Mouse (Mus musculus): Measurements from ENCODE around the gene Akap6. TPM values are rescaled to one million over a fixed set of nuclear protein-coding genes. Genes with fewer than 3 reads are reported as not detected.
A peak's percentile ranks its signal among the peaks of the same experiment; 100 is the strongest.

Gene Akap6
- polyA plus RNA-seq, 1 experiment from 2014 or later: 0.04 TPM

- peaks cover 5% of the 10 kb centered on the region for H3K4me1 ChIP-seq (ENCODE audit: control insufficient read depth, low read depth, low read length)
- H3K4me3 ChIP-seq (ENCODE audit: low read depth, low read length): no peak overlapping the region
- no peaks in the 10 kb centered on the region for H3K9me3 ChIP-seq (replicated peaks; ENCODE audit: control insufficient read depth, low read length)
- no peak overlapping the region for H3K9ac ChIP-seq (ENCODE audit: low read depth, low read length)
- no peaks in the 10 kb centered on the region for H3K27me3 ChIP-seq (ENCODE audit: control insufficient read depth, insufficient read depth, low read depth, low read length)
- H3K36me3 ChIP-seq (ENCODE audit: control insufficient read depth, insufficient read depth): no peaks in the 10 kb centered on the region
- no peak overlapping the region for H3K27ac ChIP-seq (ENCODE audit: low read length)
- H3K4me2 ChIP-seq (ENCODE audit: low read depth, low read length): no peak overlapping the region
- ATAC-seq (ENCODE audit: low read depth): no peak
- 38% methylated on average over 1 of the region's 1 CpGs for WGBS (ENCODE audit: insufficient replicate concordance)
Observed at GRCm38 (mm10) chr12:52691552-52691951, 7.6 kb upstream of the Akap6 start.

GRCm38 (mm10) chr12:52692290-52692974 is 6.8 kb upstream of the Akap6 start:
- no peak overlapping the region; the same call in 1 of the 2 replicates for H3K4me2 ChIP-seq (ENCODE audit: low read depth, low read length)
- ATAC-seq (ENCODE audit: low read depth): peak; percentile 90
- no peaks in the 10 kb centered on the region for H3K36me3 ChIP-seq (ENCODE audit: control insufficient read depth, insufficient read depth)
- H3K4me3 ChIP-seq (ENCODE audit: low read depth, low read length): no peak overlapping the region
- H3K27ac ChIP-seq (ENCODE audit: low read length): no peak overlapping the region
- H3K4me1 ChIP-seq (ENCODE audit: control insufficient read depth, low read depth, low read length): peaks cover 5% of the 10 kb centered on the region
- H3K9ac ChIP-seq (ENCODE audit: low read depth, low read length): no peak overlapping the region
- WGBS (ENCODE audit: insufficient replicate concordance): 10% methylated on average over 10 of the region's 10 CpGs
- no peaks in the 10 kb centered on the region for H3K9me3 ChIP-seq (replicated peaks; ENCODE audit: control insufficient read depth, low read length)
- no peaks in the 10 kb centered on the region for H3K27me3 ChIP-seq (ENCODE audit: control insufficient read depth, insufficient read depth, low read depth, low read length)

- H3K27ac ChIP-seq (ENCODE audit: low read length): no peak overlapping the region
- no peaks in the 10 kb centered on the region; the same call in 1 of the 2 replicates for H3K4me1 ChIP-seq (ENCODE audit: control insufficient read depth, low read depth, low read length)
- H3K9ac ChIP-seq (ENCODE audit: low read depth, low read length): no peak overlapping the region
- H3K36me3 ChIP-seq (ENCODE audit: control insufficient read depth, insufficient read depth): no peaks in the 10 kb centered on the region
- ATAC-seq (ENCODE audit: low read depth): no peak
- no peaks in the 10 kb centered on the region for H3K9me3 ChIP-seq (replicated peaks; ENCODE audit: control insufficient read depth, low read length)
- no peaks in the 10 kb centered on the region for H3K27me3 ChIP-seq (ENCODE audit: control insufficient read depth, insufficient read depth, low read depth, low read length)
- no peak overlapping the region for H3K4me3 ChIP-seq (ENCODE audit: low read depth, low read length)
- no peak overlapping the region for H3K4me2 ChIP-seq (ENCODE audit: low read depth, low read length)
- WGBS (ENCODE audit: insufficient replicate concordance): 18% methylated on average over 3 of the region's 3 CpGs
Observed at GRCm38 (mm10) chr12:52697407-52698109, 1.6 kb upstream of the Akap6 start.

DNA sequence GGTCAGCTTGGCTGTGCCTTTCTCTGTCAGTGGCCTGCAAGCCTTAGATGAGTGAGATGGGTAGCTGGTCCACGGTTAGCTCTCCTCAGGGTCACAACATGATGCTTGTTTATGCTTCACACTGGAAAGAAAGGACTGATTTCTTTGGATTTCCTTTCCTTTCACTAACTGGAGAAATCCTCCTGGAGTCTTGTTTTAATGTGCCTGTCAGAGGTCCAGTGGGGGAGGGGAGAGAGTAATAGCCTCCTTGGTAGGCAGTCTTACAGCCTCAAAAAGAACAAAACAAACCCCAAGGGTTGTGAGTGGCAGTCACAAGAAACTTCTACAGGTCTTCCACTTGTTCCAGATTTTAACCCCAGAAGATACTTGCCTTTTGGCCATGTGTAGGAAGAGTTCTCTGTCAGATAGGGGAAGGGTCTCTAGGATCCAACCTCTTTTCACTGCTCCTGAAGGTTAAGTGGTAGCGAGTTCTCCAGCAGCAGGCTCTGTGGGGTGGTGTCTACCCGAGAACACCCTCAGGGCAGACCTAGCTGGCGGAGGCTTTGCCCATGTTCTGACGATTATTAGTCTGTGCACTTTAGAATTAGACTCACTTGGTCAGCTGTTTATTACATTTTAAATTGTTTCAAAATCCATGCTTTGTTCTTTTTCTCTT is 780 bp upstream of the Akap6 start:
- ATAC-seq (ENCODE audit: low read depth): no peak
- no peaks in the 10 kb centered on the region for H3K36me3 ChIP-seq (ENCODE audit: control insufficient read depth, insufficient read depth)
- no peaks in the 10 kb centered on the region; the same call in 1 of the 2 replicates for H3K4me1 ChIP-seq (ENCODE audit: control insufficient read depth, low read depth, low read length)
- WGBS (ENCODE audit: insufficient replicate concordance): 59% methylated on average over 5 of the region's 5 CpGs
- H3K4me3 ChIP-seq (ENCODE audit: low read depth, low read length): no peak overlapping the region
- no peaks in the 10 kb centered on the region for H3K27me3 ChIP-seq (ENCODE audit: control insufficient read depth, insufficient read depth, low read depth, low read length)
- no peak overlapping the region for H3K4me2 ChIP-seq (ENCODE audit: low read depth, low read length)
- no peaks in the 10 kb centered on the region for H3K9me3 ChIP-seq (replicated peaks; ENCODE audit: control insufficient read depth, low read length)
- H3K27ac ChIP-seq (ENCODE audit: low read length): no peak overlapping the region
- no peak overlapping the region for H3K9ac ChIP-seq (ENCODE audit: low read depth, low read length)

GRCm38 (mm10) chr12:52699961-52700696 is 946 bp downstream of the Akap6 start:
- Histone ChIP-seq H3K27me3 (ENCODE audit: control insufficient read depth, insufficient read depth, low read depth, low read length) (no peaks in the 10 kb centered on the region), H3K4me3 (ENCODE audit: low read depth, low read length) (no peak overlapping the region), H3K4me1 (ENCODE audit: control insufficient read depth, low read depth, low read length) (no peaks in the 10 kb centered on the region; the same call in 1 of the 2 replicates), H3K36me3 (ENCODE audit: control insufficient read depth, insufficient read depth) (no peaks in the 10 kb centered on the region), H3K27ac (ENCODE audit: low read length) (no peak overlapping the region), H3K9ac (ENCODE audit: low read depth, low read length) (no peak overlapping the region), H3K4me2 (ENCODE audit: low read depth, low read length) (no peak overlapping the region), H3K9me3 (replicated peaks; ENCODE audit: control insufficient read depth, low read length) (no peaks in the 10 kb centered on the region)
- 65% methylated on average over 15 of the region's 15 CpGs for WGBS (ENCODE audit: insufficient replicate concordance)
- ATAC-seq (ENCODE audit: low read depth): no peak

DNA sequence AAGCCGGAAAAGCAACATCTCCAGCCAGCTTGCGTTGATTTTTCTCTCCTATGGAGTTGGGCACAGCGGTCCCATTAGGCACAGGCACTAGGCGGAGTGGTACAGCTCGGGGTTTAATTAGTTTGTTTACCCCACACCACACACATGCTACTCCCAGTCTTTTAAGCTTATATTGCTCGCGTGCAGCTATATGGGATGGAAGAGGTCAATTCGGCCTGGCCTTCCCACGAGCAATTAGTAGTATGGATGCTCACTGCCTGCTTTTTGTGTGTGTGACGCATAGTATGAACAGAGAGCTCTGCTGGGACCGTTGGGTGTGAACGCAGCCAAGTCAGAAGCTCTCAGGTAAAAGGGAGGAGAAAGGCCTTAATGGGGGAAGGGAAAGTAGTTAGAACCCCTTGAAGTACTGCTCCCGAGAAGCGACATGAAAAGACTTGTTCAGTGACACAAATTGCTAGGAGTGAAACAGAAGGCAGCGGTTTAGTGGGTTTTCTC is 1.6 kb downstream of the Akap6 start:
- H3K4me1 ChIP-seq (ENCODE audit: control insufficient read depth, low read depth, low read length): no peaks in the 10 kb centered on the region; the same call in 1 of the 2 replicates
- H3K4me3 ChIP-seq (ENCODE audit: low read depth, low read length): no peak overlapping the region
- H3K4me2 ChIP-seq (ENCODE audit: low read depth, low read length): peak overlapping the region; percentile 38
- WGBS (ENCODE audit: insufficient replicate concordance): 51% methylated on average over 15 of the region's 15 CpGs
- no peaks in the 10 kb centered on the region for H3K36me3 ChIP-seq (ENCODE audit: control insufficient read depth, insufficient read depth)
- no peak for ATAC-seq (ENCODE audit: low read depth)
- H3K27ac ChIP-seq (ENCODE audit: low read length): no peak overlapping the region
- H3K27me3 ChIP-seq (ENCODE audit: control insufficient read depth, insufficient read depth, low read depth, low read length): no peaks in the 10 kb centered on the region
- H3K9me3 ChIP-seq (replicated peaks; ENCODE audit: control insufficient read depth, low read length): no peaks in the 10 kb centered on the region
- H3K9ac ChIP-seq (ENCODE audit: low read depth, low read length): no peak overlapping the region

GRCm38 (mm10) chr12:52701201-52701641 is 2.0 kb downstream of the Akap6 start:
- 13% methylated on average over 9 of the region's 9 CpGs for WGBS (ENCODE audit: insufficient replicate concordance)
- peak; percentile 77 for ATAC-seq (ENCODE audit: low read depth)
- H3K4me1 ChIP-seq (ENCODE audit: control insufficient read depth, low read depth, low read length): no peaks in the 10 kb centered on the region; the same call in 1 of the 2 replicates
- no peak overlapping the region for H3K4me3 ChIP-seq (ENCODE audit: low read depth, low read length)
- H3K36me3 ChIP-seq (ENCODE audit: control insufficient read depth, insufficient read depth): no peaks in the 10 kb centered on the region
- H3K4me2 ChIP-seq (ENCODE audit: low read depth, low read length): peak overlapping the region; percentile 38
- H3K27me3 ChIP-seq (ENCODE audit: control insufficient read depth, insufficient read depth, low read depth, low read length): no peaks in the 10 kb centered on the region
- H3K9me3 ChIP-seq (replicated peaks; ENCODE audit: control insufficient read depth, low read length): no peaks in the 10 kb centered on the region
- no peak overlapping the region for H3K9ac ChIP-seq (ENCODE audit: low read depth, low read length)
- no peak overlapping the region for H3K27ac ChIP-seq (ENCODE audit: low read length)

DNA sequence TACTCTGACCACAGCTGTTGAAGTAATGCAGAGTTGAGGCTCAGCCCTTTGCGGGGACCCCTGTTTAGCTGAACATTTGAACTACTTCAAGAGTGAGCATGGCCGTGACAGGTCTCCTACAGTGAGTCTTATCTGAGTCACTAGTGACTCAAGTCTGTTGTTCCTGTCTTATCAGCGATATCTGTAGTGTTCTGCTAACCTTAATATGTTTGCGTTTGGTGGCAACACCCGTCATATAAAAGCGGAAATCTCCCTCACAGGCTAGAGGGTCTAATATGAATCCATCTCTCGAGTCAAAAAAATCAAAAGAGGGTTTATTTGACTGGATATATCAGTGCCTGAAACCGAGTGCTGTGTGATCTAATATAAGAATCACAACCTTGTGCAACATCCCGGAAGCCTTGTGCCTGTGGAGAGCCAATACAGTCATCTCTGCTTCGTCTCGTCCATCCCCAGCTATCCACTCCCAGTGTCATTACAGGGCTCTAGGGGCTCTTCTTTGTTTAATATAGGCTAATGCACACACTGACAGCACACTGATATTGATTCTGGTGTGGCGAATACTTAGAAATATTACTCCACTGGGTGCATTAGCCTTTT is 3.3 kb downstream of the Akap6 start:
- Histone ChIP-seq H3K36me3 (ENCODE audit: control insufficient read depth, insufficient read depth) (no peaks in the 10 kb centered on the region), H3K27me3 (ENCODE audit: control insufficient read depth, insufficient read depth, low read depth, low read length) (no peaks in the 10 kb centered on the region), H3K4me3 (ENCODE audit: low read depth, low read length) (no peak overlapping the region), H3K4me2 (ENCODE audit: low read depth, low read length) (no peak overlapping the region), H3K4me1 (ENCODE audit: control insufficient read depth, low read depth, low read length) (no peaks in the 10 kb centered on the region; the same call in 1 of the 2 replicates), H3K27ac (ENCODE audit: low read length) (no peak overlapping the region), H3K9me3 (replicated peaks; ENCODE audit: control insufficient read depth, low read length) (no peaks in the 10 kb centered on the region), H3K9ac (ENCODE audit: low read depth, low read length) (no peak overlapping the region)
- WGBS (ENCODE audit: insufficient replicate concordance): 47% methylated on average over 12 of the region's 12 CpGs
- ATAC-seq (ENCODE audit: low read depth): no peak
